ENCODE assay signal across 8 mouse cellular contexts in the genomic region with DNA sequence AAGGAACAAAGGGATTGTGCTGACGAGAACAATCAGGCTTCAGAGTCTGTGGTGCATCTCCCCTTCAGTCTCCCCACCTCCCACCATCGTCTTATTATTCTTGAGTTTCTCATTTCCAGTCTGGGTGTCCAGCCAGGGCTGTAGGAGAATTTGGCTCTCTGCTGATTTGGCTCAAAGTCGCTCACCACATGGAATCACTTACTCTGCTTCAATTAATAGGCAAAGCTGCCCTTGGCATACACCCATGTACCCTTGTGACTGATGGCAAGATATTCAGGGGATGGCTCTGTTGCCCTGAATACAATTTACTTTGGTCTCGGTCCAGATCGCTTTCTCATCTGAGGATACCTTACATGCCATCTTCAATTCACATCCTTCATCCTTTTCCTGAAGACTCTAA. TPM values are rescaled to one million over a fixed set of nuclear protein-coding genes. Genes with fewer than 3 reads are reported as not detected.
DNase-seq lines count a peak whose midpoint lies in the region; ATAC-seq and TF ChIP-seq lines count a peak whose summit lies in the region.

No protein-coding gene starts in this region.

- H3K9ac ChIP-seq in midbrain, postnatal 0 days (replicated peaks; ENCODE audit: low read length, poor library complexity, severe bottlenecking): peak overlapping the region; percentile 29; the same call in 1 of the 2 replicates

- peak overlapping the region; percentile 72 for H3K4me2 ChIP-seq in midbrain, postnatal 0 days (ENCODE audit: low read depth, low read length, poor library complexity, severe bottlenecking)

- H3K4me1 ChIP-seq in midbrain, postnatal 0 days (ENCODE audit: insufficient read depth, low read length): peaks cover 12% of the 10 kb centered on the region; the same call in 1 of the 2 replicates

- intact Hi-C loops in heart, postnatal 10 days (cut with DNase I): loop anchor here (2.0 kb wide), 1 partner anchor 31 kb away; the partner anchor contains the start of genes Gm42957 and Pex11b

- ATAC-seq in midbrain, postnatal 0 days (ENCODE audit: low FRiP score): no peak

- TF ChIP-seq CTCF in midbrain, postnatal 0 days (IDR thresholded peaks at IDR 0.05): no peak

- no peaks in the 10 kb centered on the region for H3K27me3 ChIP-seq in midbrain, postnatal 0 days (ENCODE audit: insufficient read depth, low read length)

- no peak overlapping the region for H3K27ac ChIP-seq in midbrain, postnatal 0 days (ENCODE audit: low read depth, low read length)

- no peaks in the 10 kb centered on the region for H3K36me3 ChIP-seq in midbrain, postnatal 0 days (ENCODE audit: insufficient read depth, low read length)

- no peaks in the 10 kb centered on the region for H3K9me3 ChIP-seq in midbrain, postnatal 0 days (ENCODE audit: low read length)

- WGBS in midbrain, postnatal 0 days: 22% methylated on average over 5 of the region's 5 CpGs

- H3K4me3 ChIP-seq in midbrain, postnatal 0 days (ENCODE audit: low read depth, low read length): peak overlapping the region; percentile 83; the same call in 1 of the 2 replicates

- peak; percentile 28 for DNase-seq in layer of hippocampus, adult 11-12 months (ENCODE audit: low spot score)
- DNase-seq in layer of hippocampus, adult 9-11 months: no peak
- DNase-seq in cerebellum, postnatal 10 days: peak; percentile 90 to 92
- peak; percentile 46 to 53 for DNase-seq in heart, postnatal 10 days
- DNase-seq in midbrain, postnatal 0 days (ENCODE audit: low spot score): peak; percentile 87
- DNase-seq in liver: no peak
- DNase-seq in right cerebral cortex, postnatal 25 days: no peak
- no peak for DNase-seq in retina, embryonic 14.5 days (ENCODE audit: low spot score)

RNA-seq across cellular contexts. Expression of gene Lix1l, which starts 2.4 kb away (rescaled TPM):
- 10 to 100 TPM; 40.1 to 54.6 TPM for total RNA-seq in heart, postnatal 10 days (2021)
- total RNA-seq in midbrain, postnatal 0 days (2014; rRNA removed): 38.0 and 52.9 TPM in 2 replicates
- 3.2 TPM in 2 replicates for polyA plus RNA-seq in midbrain, postnatal 0 days (2015; fragmentation: Nextera tagmentation; extraction: Ambion mirVana)

RNA-seq across cellular contexts. Expression of gene Ankrd34a, which starts 6.9 kb away (rescaled TPM):
- 1 to 10 TPM; 2.0 to 5.5 TPM for total RNA-seq in heart, postnatal 10 days (2021)
- 21.5 and 32.7 TPM in 2 replicates for total RNA-seq in midbrain, postnatal 0 days (2014; rRNA removed)
- 16.3 and 21.0 TPM in 2 replicates for polyA plus RNA-seq in midbrain, postnatal 0 days (2015; fragmentation: Nextera tagmentation; extraction: Ambion mirVana)

RNA-seq across cellular contexts. Expression of gene Polr3gl, which starts 9.3 kb away (rescaled TPM):
- total RNA-seq in heart, postnatal 10 days (2021): 10 to 100 TPM; 24.3 to 30.9 TPM
- total RNA-seq in midbrain, postnatal 0 days (2014; rRNA removed): 13.2 and 16.2 TPM in 2 replicates
- polyA plus RNA-seq in midbrain, postnatal 0 days (2015; fragmentation: Nextera tagmentation; extraction: Ambion mirVana): 29.4 and 32.0 TPM in 2 replicates

RNA-seq across cellular contexts. Expression of gene Rbm8a, which starts 26.4 kb away (rescaled TPM):
- total RNA-seq in heart, postnatal 10 days (2021): 10 to 100 TPM; 47.9 to 55.9 TPM
- total RNA-seq in midbrain, postnatal 0 days (2014; rRNA removed): 23.8 and 25.0 TPM in 2 replicates
- polyA plus RNA-seq in midbrain, postnatal 0 days (2015; fragmentation: Nextera tagmentation; extraction: Ambion mirVana): 115 and 118 TPM in 2 replicates

RNA-seq across cellular contexts. Expression of gene Gm16253, which starts 26.5 kb away (rescaled TPM):
- 1 to 10 TPM; 4.9 to 5.3 TPM for total RNA-seq in heart, postnatal 10 days (2021)
- not detected in 2 replicates for total RNA-seq in midbrain, postnatal 0 days (2014; rRNA removed)
- polyA plus RNA-seq in midbrain, postnatal 0 days (2015; fragmentation: Nextera tagmentation; extraction: Ambion mirVana): 0.52 TPM in 1 of 2 replicates, not detected in the other

Comparison
In these comparisons a context has a peak if more than half of its experiments do, and no peak if none do; other contexts are left out.
1. DNase-seq: peak in layer of hippocampus, adult 11-12 months (single experiment), cerebellum, postnatal 10 days (2 of 2), heart, postnatal 10 days (2 of 2) and midbrain, postnatal 0 days (single experiment); none in layer of hippocampus, adult 9-11 months (single experiment), liver (single experiment), right cerebral cortex, postnatal 25 days (single experiment) and retina, embryonic 14.5 days (single experiment).